Mouse (Mus musculus): ENCODE measurements around the gene Olfr324. TPM values are rescaled to one million over a fixed set of nuclear protein-coding genes. Genes with fewer than 3 reads are reported as not detected.

The Olfr324 gene
- total RNA-seq (2014; rRNA removed) (not detected in 2 replicates), polyA plus RNA-seq (2015; fragmentation: Nextera tagmentation; extraction: Ambion mirVana) (0.13 TPM in 1 of 2 replicates, not detected in the other)

DNA sequence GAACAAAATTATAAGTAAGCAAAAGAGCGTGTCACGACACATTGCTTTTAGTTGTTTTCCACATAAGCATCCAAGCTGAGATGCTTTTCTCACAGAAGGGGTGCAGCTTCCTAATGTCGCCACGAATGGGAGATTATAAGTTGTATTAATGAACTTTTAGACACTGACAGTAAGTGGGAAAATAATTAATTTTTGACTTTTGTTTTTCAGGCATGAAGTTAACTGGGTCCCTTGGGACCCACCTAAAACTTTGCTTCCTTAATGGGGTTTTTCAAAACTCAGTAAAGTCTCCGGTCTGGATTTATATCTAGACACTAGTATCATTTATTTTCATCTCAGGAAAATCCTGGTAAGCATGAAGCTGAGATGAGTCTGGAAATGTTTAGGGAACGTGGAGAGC lies at the start of gene Olfr324:
Olfr324 (plus strand) TSS at position 301 of the 400 bp plus-strand sequence.
- Histone ChIP-seq H3K4me2 (ENCODE audit: low read depth) (no peak within 1 kb of the TSS), H3K27ac (ENCODE audit: low read depth, low read length) (no peak within 1 kb of the TSS), H3K9me3 (ENCODE audit: low read length) (no peaks in the 10 kb centered on the region), H3K4me1 (ENCODE audit: insufficient read depth) (no peaks in the 10 kb centered on the region), H3K4me3 (ENCODE audit: low read depth, low read length) (no peak within 1 kb of the TSS), H3K9ac (no peak within 1 kb of the TSS), H3K36me3 (ENCODE audit: insufficient read depth) (no peaks in the 10 kb centered on the region), H3K27me3 (ENCODE audit: insufficient read depth, low read length) (no peaks in the 10 kb centered on the region)
- ATAC-seq = no peak
- 81% methylated on average over 6 of the region's 6 CpGs for WGBS
- TF ChIP-seq CTCF (IDR thresholded peaks at IDR 0.05; ENCODE audit: low read depth) = no peak
- no peak for DNase-seq

DNA sequence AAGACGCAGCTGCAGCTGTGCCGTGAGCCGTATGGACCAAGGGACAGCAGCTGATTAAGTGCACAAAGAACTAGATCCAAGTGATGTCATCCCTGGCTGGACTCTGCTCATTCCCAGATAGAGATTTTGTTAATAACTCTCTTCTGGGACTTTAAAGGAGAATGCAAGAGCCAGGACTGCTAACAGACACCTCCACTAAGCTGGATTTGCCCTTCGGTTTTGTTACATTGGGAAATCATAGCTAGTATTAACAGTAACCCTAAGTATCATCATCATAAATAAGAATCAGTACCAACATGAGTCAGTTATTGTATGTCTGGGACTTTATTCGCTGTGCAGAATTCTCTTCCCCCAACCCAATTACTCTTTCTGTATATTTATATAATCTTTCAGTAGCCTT lies 48.6 kb upstream of the Olfr324 start, which contains the start of gene Olfr329-ps:
Olfr329-ps (minus strand) TSS at position 101 of the 400 bp plus-strand sequence.
- H3K27me3 ChIP-seq (ENCODE audit: insufficient read depth, low read length) = no peaks in the 10 kb centered on the region
- 71% methylated on average over 5 of the region's 5 CpGs for WGBS
- ATAC-seq (no peak), DNase-seq (no peak)
- H3K27ac ChIP-seq (ENCODE audit: low read depth, low read length) = no peak within 1 kb of the TSS
- H3K9ac ChIP-seq = no peak within 1 kb of the TSS
- TF ChIP-seq CTCF (IDR thresholded peaks at IDR 0.05; ENCODE audit: low read depth) = no peak
- H3K4me2 ChIP-seq (ENCODE audit: low read depth) = no peak within 1 kb of the TSS
- no peaks in the 10 kb centered on the region for H3K36me3 ChIP-seq (ENCODE audit: insufficient read depth)
- H3K9me3 ChIP-seq (ENCODE audit: low read length) = no peaks in the 10 kb centered on the region
- H3K4me3 ChIP-seq (ENCODE audit: low read depth, low read length) = no peak within 1 kb of the TSS
- no peaks in the 10 kb centered on the region for H3K4me1 ChIP-seq (ENCODE audit: insufficient read depth)

DNA sequence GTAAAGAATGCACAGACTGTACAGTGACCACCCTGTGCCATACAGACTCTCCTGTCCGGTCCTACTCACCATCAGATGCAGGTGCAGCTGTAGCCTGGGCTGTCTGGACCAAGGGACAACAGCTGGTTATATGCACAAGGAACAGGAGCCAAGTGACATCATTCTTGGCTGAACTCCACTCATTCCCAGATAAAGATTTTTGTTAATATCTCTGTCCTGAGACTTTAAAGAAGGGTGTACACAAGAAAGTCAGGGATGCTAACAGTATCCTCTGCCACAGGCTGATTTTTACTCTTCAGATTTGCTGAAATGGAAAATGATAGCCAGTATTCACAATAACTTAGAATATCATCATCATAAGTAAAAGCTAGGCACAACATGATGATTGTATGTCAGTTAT lies 39.4 kb upstream of the Olfr324 start, which contains the start of gene Olfr328:
Olfr328 (minus strand) TSS at position 101 of the 400 bp plus-strand sequence.
- ATAC-seq (no peak), DNase-seq (no peak)
- Histone ChIP-seq H3K4me2 (ENCODE audit: low read depth) (no peak within 1 kb of the TSS), H3K9ac (no peak within 1 kb of the TSS), H3K27ac (ENCODE audit: low read depth, low read length) (no peak within 1 kb of the TSS), H3K27me3 (ENCODE audit: insufficient read depth, low read length) (no peaks in the 10 kb centered on the region), H3K4me1 (ENCODE audit: insufficient read depth) (no peaks in the 10 kb centered on the region), H3K4me3 (ENCODE audit: low read depth, low read length) (no peak within 1 kb of the TSS), H3K9me3 (ENCODE audit: low read length) (no peaks in the 10 kb centered on the region), H3K36me3 (ENCODE audit: insufficient read depth) (no peaks in the 10 kb centered on the region)
- no peak for TF ChIP-seq CTCF (IDR thresholded peaks at IDR 0.05; ENCODE audit: low read depth)
- WGBS = 68% methylated on average over 1 of the region's 1 CpGs

DNA sequence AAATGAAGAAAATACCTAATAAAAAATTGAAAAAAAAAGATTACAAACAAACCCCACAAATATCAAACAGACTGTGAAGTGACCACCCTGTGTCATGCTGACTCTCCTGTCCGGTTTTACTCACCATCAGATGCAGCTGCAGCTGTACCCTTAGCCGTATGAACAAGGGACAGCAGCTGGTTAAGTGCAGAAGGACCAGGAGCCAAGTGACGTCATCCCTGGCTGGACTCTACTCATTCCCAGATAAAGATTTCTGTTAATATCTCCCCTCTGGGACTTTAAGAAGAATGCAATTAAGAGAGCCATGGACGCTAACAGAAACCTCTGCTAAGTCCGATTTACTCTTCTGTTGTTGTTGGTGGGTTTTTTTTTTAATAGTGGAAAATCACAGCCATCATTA lies 24.5 kb upstream of the Olfr324 start, which contains the start of gene Olfr224:
Olfr224 (minus strand) TSS at position 149 of the 400 bp plus-strand sequence.
- ATAC-seq (no peak), DNase-seq (no peak)
- H3K9ac ChIP-seq = no peak within 1 kb of the TSS
- WGBS = 71% methylated on average over 5 of the region's 5 CpGs
- H3K27ac ChIP-seq (ENCODE audit: low read depth, low read length) = no peak within 1 kb of the TSS
- no peak within 1 kb of the TSS for H3K4me2 ChIP-seq (ENCODE audit: low read depth)
- no peak within 1 kb of the TSS for H3K4me3 ChIP-seq (ENCODE audit: low read depth, low read length)
- H3K9me3 ChIP-seq (ENCODE audit: low read length) = no peaks in the 10 kb centered on the region
- TF ChIP-seq CTCF (IDR thresholded peaks at IDR 0.05; ENCODE audit: low read depth) = no peak
- no peaks in the 10 kb centered on the region for H3K27me3 ChIP-seq (ENCODE audit: insufficient read depth, low read length)
- H3K36me3 ChIP-seq (ENCODE audit: insufficient read depth) = no peaks in the 10 kb centered on the region
- no peaks in the 10 kb centered on the region for H3K4me1 ChIP-seq (ENCODE audit: insufficient read depth)

DNA sequence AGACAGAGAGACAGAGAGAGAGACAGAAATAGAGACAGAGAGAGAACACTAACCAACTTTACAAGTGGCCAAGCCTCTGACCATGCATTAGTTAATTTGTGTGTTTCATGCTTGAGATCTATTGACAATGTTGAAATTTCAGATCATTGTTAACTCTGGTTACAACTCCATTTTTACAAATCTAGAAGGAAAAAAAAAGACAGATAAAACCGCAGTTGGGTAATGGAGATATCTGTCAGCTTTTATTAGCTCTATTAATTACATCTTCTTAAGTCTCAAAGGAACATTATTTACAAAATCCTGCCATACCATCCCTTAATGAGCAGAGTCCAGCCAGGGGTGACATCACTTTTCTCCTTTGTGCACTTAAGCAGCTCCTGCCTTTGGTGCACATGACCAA lies 17.5 kb upstream of the Olfr324 start, which contains the start of gene Olfr325:
Olfr325 (plus strand) TSS at position 301 of the 400 bp plus-strand sequence.
- Histone ChIP-seq H3K27me3 (ENCODE audit: insufficient read depth, low read length) (no peaks in the 10 kb centered on the region), H3K36me3 (ENCODE audit: insufficient read depth) (no peaks in the 10 kb centered on the region), H3K4me3 (ENCODE audit: low read depth, low read length) (no peak within 1 kb of the TSS), H3K4me2 (ENCODE audit: low read depth) (no peak within 1 kb of the TSS), H3K27ac (ENCODE audit: low read depth, low read length) (no peak within 1 kb of the TSS), H3K9me3 (ENCODE audit: low read length) (no peaks in the 10 kb centered on the region), H3K4me1 (ENCODE audit: insufficient read depth) (no peaks in the 10 kb centered on the region), H3K9ac (no peak within 1 kb of the TSS)
- no peak for TF ChIP-seq CTCF (IDR thresholded peaks at IDR 0.05; ENCODE audit: low read depth)
- 58% methylated on average over 1 of the region's 1 CpGs for WGBS
- DNase-seq (no peak), ATAC-seq (no peak)

DNA sequence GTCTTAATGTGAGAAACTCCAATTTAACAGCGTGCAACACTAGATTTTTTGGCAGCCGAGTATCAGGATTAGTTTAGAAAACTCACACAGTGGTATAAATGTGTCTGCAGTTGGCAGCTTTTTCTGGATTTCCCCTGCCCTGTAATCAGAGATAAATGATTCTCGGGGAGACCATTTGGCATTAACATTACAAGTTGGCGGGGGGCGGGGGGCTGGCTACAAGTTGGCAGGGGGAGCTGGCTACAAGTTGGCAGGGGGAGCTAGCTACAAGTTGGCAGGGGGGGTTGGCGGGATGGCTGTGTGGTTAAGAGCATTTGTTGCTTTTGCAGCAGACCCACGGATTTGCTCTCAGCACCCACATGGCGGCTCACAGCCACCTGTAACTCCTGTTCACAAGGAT lies 16.3 kb upstream of the Olfr324 start:
- peak; percentile 90 for ATAC-seq
- 38% methylated on average over 8 of the region's 8 CpGs for WGBS
- TF ChIP-seq CTCF (IDR thresholded peaks at IDR 0.05; ENCODE audit: low read depth) = no peak
- H3K4me3 ChIP-seq (ENCODE audit: low read depth, low read length) = no peak overlapping the region
- H3K9ac ChIP-seq = no peak overlapping the region
- peak; percentile 83 for DNase-seq
- H3K4me2 ChIP-seq (ENCODE audit: low read depth) = no peak overlapping the region
- H3K27me3 ChIP-seq (ENCODE audit: insufficient read depth, low read length) = no peaks in the 10 kb centered on the region
- no peak overlapping the region for H3K27ac ChIP-seq (ENCODE audit: low read depth, low read length)
- H3K4me1 ChIP-seq (ENCODE audit: insufficient read depth) = no peaks in the 10 kb centered on the region
- no peaks in the 10 kb centered on the region for H3K9me3 ChIP-seq (ENCODE audit: low read length)
- no peaks in the 10 kb centered on the region for H3K36me3 ChIP-seq (ENCODE audit: insufficient read depth)

DNA sequence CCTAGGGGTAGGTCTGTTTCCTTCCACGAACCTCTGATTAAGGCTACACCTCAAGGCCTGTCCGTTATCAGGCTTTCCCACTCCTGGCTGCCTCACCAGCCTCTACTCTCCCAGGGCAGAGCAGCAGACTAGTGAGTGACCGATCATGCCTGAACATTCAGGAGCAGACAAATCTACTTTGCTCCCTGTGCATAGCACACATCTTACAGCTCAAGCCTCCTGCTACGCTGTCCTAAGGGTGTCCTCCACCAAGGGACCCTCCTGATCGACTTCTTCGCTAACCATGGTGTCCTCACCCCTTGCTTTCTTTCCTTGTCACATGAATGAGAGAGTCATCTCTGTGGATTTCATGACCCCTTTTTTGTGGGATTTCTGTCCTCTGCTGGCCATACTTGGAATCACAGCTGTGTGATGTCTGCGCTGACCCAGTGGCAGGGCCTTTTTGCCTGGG lies 7.0 kb upstream of the Olfr324 start:
- ATAC-seq (no peak), DNase-seq (peak; percentile 21)
- H3K4me2 ChIP-seq (ENCODE audit: low read depth) = no peak overlapping the region
- TF ChIP-seq CTCF (IDR thresholded peaks at IDR 0.05; ENCODE audit: low read depth) = peak; percentile 73
- H3K9me3 ChIP-seq (ENCODE audit: low read length) = no peaks in the 10 kb centered on the region
- no peak overlapping the region for H3K4me3 ChIP-seq (ENCODE audit: low read depth, low read length)
- no peak overlapping the region for H3K27ac ChIP-seq (ENCODE audit: low read depth, low read length)
- H3K36me3 ChIP-seq (ENCODE audit: insufficient read depth) = no peaks in the 10 kb centered on the region
- H3K9ac ChIP-seq = no peak overlapping the region
- no peaks in the 10 kb centered on the region for H3K4me1 ChIP-seq (ENCODE audit: insufficient read depth)
- no peaks in the 10 kb centered on the region for H3K27me3 ChIP-seq (ENCODE audit: insufficient read depth, low read length)
- 60% methylated on average over 7 of the region's 7 CpGs for WGBS

Data from forebrain, postnatal 0 days (tissue).